Mouse (Mus musculus): ENCODE results near the gene Usp48. TPM values are rescaled to one million over a fixed set of nuclear protein-coding genes. Genes with fewer than 3 reads are reported as not detected.

Usp48 gene
- polyA plus RNA-seq (2016; fragmentation: Nextera tagmentation; extraction: Ambion mirVana): 44.2 and 45.8 TPM in 2 replicates

DNA sequence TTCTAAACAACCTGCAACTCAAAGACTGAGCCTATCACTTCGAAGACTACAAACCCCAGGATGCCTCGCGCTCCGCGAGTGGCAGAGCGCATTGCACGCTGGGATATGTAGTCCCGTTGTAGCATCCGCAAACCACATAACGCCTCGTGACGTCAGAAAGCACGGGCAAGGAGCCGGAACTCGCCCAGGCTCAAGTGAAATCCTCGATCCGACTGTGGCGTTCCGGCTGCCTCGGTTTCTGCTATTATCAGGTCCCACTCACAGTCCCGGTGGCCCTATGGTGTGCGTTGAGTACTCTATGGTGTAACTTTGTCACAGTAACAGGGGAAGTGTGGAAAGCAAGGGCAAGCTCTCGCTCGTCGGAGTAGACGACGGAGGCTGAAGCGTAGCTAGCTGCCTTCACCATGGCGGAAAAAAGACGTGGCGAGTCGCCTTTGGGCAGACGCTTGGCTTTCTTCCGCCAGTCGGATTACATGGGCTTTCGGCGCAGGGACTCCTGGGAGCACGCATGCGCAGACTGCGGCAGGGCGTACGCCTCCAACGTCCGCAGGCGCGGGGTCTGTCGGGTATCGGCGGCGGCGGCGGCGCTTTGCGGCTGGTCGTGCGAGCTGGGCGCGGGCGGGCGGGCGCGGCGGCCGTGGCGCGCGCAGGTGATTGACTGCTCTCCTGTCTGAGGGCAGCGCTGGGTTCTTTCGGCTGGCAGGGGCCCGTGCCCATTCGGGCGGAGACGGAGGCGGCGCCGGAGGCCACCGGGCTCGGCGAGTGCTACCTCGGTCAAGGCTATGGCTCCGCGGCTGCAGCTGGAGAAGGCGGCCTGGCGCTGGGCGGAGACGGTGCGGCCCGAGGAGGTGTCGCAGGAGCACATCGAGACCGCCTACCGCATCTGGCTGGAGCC lies at the start of gene Usp48:
TSS of gene Usp48 (plus strand) at position 155 of the 895 bp plus-strand sequence.
- WGBS: under 1% methylated on average over 92 of the region's 92 CpGs

DNA sequence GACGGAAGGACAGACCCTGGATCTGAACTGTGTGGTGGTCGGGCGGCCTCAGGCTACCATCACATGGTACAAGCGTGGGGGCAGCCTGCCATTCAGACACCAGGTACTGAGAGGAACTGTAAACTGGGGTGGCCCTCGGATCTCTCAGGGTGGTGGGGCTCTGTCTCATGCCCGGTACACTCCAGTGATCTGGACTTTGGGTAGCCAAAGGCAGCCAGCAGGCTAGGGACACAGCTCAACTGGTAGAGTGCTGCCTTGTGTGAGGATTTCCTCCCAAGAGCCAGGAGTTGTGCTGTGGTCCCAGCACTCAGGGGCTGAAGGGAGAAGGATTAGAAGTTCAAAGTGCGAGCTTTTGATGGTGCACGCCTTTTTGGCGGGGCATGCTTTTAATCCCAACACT lies 48.0 kb upstream of the Usp48 start:
- Histone ChIP-seq H3K4me1 (replicated peaks) (no peaks in the 10 kb centered on the region), H3K36me3 (peaks cover 100% of the 10 kb centered on the region), H3K9me3 (replicated peaks) (no peaks in the 10 kb centered on the region), H3K27ac (ENCODE audit: poor library complexity, severe bottlenecking) (no peak overlapping the region), H3K9ac (no peak overlapping the region), H3K4me2 (no peak overlapping the region), H3K4me3 (no peak overlapping the region), H3K27me3 (replicated peaks) (no peaks in the 10 kb centered on the region)
- WGBS: 91% methylated on average over 9 of the region's 9 CpGs
- no peak for ATAC-seq (ENCODE audit: insufficient number of reproducible peaks, low FRiP score)

More for the DNA sequence above, at the start of gene Usp48:
- H3K4me2 ChIP-seq: peak within 1 kb of the TSS; percentile 92
- H3K27ac ChIP-seq (ENCODE audit: poor library complexity, severe bottlenecking): peak within 1 kb of the TSS; percentile 99
- peaks cover 37% of the 10 kb centered on the region for H3K4me1 ChIP-seq (replicated peaks)
- no peaks in the 10 kb centered on the region for H3K27me3 ChIP-seq (replicated peaks)
- H3K9me3 ChIP-seq (replicated peaks): no peaks in the 10 kb centered on the region
- peak within 1 kb of the TSS; percentile 85 for H3K4me3 ChIP-seq
- ATAC-seq (ENCODE audit: insufficient number of reproducible peaks, low FRiP score): peak; percentile 93
- H3K36me3 ChIP-seq: 0 out of 2 replicates have a peak, but pooled peaks cover 3% of the 10 kb centered on the region
- peak within 1 kb of the TSS; percentile 96 for H3K9ac ChIP-seq

DNA sequence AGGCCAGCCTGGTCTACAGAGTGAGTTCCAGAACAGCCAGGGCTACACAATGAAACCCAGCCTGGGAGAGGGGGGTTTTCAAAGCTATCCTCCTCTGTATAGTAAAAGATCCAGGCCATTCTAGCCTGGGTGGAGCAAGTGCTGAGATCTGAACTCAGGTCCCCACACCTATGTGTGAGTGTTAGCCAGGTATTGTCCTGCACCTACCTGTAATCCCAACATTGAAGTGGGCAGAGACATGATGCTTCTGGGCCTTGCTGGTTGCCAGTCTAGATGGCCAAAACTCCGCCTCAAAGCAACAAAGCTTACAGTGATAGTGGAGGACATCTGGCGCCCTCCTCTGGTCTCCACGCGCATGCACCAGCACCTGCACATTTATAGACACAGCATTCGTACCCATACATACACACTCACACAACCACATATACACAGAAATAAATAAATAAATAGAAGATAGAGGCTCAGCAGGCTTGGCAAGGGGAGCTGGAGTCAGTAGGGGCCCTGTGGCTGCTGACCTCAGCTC lies 47.5 kb upstream of the Usp48 start:
- WGBS: 81% methylated on average over 5 of the region's 5 CpGs
- H3K4me1 ChIP-seq (replicated peaks): no peaks in the 10 kb centered on the region
- no peaks in the 10 kb centered on the region for H3K27me3 ChIP-seq (replicated peaks)
- no peak overlapping the region for H3K4me3 ChIP-seq
- no peak overlapping the region for H3K4me2 ChIP-seq
- H3K27ac ChIP-seq (ENCODE audit: poor library complexity, severe bottlenecking): no peak overlapping the region
- H3K36me3 ChIP-seq: peaks cover 100% of the 10 kb centered on the region
- no peak for ATAC-seq (ENCODE audit: insufficient number of reproducible peaks, low FRiP score)
- no peak overlapping the region for H3K9ac ChIP-seq
- H3K9me3 ChIP-seq (replicated peaks): no peaks in the 10 kb centered on the region

DNA sequence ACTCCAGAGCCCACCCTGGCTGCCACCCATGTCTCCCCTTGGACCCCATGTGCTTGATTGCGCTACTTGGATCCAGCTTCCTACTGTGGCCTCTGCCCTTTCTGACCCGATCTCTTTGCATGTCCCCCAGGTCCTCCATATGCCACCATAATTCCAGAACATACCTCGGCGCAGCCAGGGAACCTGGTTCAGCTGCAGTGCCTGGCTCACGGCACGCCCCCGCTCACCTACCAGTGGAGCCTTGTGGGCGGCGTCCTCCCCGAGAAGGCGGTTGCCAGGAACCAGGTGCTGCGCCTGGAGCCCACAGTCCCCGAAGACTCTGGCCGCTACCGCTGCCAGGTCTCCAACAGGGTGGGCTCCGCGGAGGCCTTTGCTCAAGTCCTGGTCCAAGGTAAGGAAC lies 40.1 kb upstream of the Usp48 start:
- no peaks in the 10 kb centered on the region for H3K4me1 ChIP-seq (replicated peaks)

DNA sequence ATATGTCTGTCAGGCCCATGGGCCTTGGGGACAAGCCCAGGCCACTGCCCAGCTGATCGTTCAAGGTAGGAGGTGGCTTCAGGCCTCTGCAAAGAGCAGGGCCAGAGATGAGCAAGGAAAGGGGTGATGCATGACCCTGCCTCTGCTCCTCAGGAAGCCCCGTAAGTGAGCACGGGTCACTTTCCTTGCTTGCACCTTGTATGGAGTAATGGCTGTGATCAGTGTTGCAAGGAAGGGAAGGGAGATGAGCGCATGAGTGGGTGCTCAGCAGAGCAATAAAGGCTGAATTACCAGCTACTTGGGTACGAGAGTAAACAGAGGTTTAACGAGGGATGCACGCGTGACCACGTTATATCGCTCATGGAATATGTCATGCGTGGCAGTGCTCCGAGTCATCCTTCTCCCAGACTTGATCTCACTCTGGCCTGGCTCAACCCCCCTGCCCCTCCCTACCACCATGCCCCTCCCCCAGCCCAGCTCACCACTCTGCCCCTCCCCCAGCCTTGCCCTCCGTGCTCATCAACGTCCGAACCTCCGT lies 36.8 kb upstream of the Usp48 start:
- Histone ChIP-seq H3K9me3 (replicated peaks) (no peaks in the 10 kb centered on the region), H3K27ac (ENCODE audit: poor library complexity, severe bottlenecking) (no peak overlapping the region), H3K36me3 (peaks cover 97% of the 10 kb centered on the region), H3K4me2 (no peak overlapping the region), H3K4me1 (replicated peaks) (no peaks in the 10 kb centered on the region), H3K4me3 (no peak overlapping the region), H3K9ac (no peak overlapping the region), H3K27me3 (replicated peaks) (no peaks in the 10 kb centered on the region)
- 88% methylated on average over 16 of the region's 16 CpGs for WGBS
- no peak for ATAC-seq (ENCODE audit: insufficient number of reproducible peaks, low FRiP score)

More for the DNA sequence above, 40.1 kb upstream of the Usp48 start:
- Histone ChIP-seq H3K27ac (ENCODE audit: poor library complexity, severe bottlenecking) (no peak overlapping the region), H3K27me3 (replicated peaks) (no peaks in the 10 kb centered on the region), H3K4me3 (no peak overlapping the region), H3K9me3 (replicated peaks) (no peaks in the 10 kb centered on the region), H3K4me2 (no peak overlapping the region), H3K9ac (no peak overlapping the region), H3K36me3 (peaks cover 97% of the 10 kb centered on the region)
- no peak for ATAC-seq (ENCODE audit: insufficient number of reproducible peaks, low FRiP score)
- 93% methylated on average over 17 of the region's 17 CpGs for WGBS

DNA sequence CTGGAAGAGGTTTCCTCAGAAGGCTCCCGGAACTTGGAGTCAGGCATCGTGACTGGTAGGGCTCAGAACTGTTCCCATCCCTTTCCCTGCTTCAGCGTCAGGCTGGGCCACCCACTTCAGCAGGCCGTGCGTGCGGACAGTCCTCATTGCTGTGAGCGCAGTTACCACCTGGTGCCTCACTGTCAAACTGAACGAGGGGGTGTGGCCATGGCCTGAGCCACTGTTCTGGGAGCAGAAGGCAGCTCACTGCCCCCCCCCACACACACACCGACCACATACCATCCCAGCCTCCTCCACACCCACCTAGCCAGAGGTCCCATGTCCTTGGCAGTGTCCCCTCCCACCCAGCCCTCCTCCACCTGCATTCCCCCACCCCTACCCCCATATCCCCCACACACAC lies 23.7 kb upstream of the Usp48 start:
- WGBS: 73% methylated on average over 9 of the region's 9 CpGs

DNA sequence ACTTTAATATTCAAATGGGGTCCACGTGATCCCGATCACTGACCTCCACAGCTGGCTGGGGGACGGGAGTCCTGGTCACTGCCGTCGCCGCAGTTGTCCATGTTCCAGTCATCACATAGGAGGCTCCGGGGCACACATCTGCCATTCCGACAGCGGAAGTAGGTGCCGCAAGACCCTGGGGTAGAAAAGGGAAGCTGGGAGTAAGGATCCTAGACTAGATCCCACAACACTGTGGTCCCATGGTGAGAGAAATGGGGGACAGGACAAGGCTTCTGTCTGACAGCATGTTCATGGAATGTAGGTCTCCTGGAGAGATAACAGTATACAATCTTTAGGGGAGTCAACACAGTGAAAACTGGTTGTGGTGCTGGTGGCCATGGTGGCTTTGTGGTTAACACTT lies 19.1 kb upstream of the Usp48 start, which contains the start of gene Ldlrad2:
TSS of gene Ldlrad2 (minus strand) at position 101 of the 400 bp plus-strand sequence.
- H3K4me2 ChIP-seq: no peak within 1 kb of the TSS
- peaks cover 16% of the 10 kb centered on the region for H3K27me3 ChIP-seq (replicated peaks)
- no peak within 1 kb of the TSS for H3K9ac ChIP-seq
- no peak within 1 kb of the TSS for H3K27ac ChIP-seq (ENCODE audit: poor library complexity, severe bottlenecking)
- no peaks in the 10 kb centered on the region for H3K9me3 ChIP-seq (replicated peaks)
- no peak within 1 kb of the TSS for H3K4me3 ChIP-seq
- peaks cover 37% of the 10 kb centered on the region for H3K36me3 ChIP-seq
- H3K4me1 ChIP-seq (replicated peaks): 0 out of 2 replicates have a peak, but pooled peaks cover 5% of the 10 kb centered on the region
- ATAC-seq (ENCODE audit: insufficient number of reproducible peaks, low FRiP score): no peak
- 81% methylated on average over 10 of the region's 10 CpGs for WGBS

More for the DNA sequence above, 23.7 kb upstream of the Usp48 start:
- Histone ChIP-seq H3K4me1 (replicated peaks) (no peaks in the 10 kb centered on the region), H3K4me3 (no peak overlapping the region), H3K9me3 (replicated peaks) (no peaks in the 10 kb centered on the region), H3K27ac (ENCODE audit: poor library complexity, severe bottlenecking) (no peak overlapping the region), H3K27me3 (replicated peaks) (no peaks in the 10 kb centered on the region), H3K4me2 (no peak overlapping the region), H3K36me3 (peaks cover 79% of the 10 kb centered on the region), H3K9ac (no peak overlapping the region)
- peak; percentile 34; the same call in 1 of the 2 replicates for ATAC-seq (ENCODE audit: insufficient number of reproducible peaks, low FRiP score)

DNA sequence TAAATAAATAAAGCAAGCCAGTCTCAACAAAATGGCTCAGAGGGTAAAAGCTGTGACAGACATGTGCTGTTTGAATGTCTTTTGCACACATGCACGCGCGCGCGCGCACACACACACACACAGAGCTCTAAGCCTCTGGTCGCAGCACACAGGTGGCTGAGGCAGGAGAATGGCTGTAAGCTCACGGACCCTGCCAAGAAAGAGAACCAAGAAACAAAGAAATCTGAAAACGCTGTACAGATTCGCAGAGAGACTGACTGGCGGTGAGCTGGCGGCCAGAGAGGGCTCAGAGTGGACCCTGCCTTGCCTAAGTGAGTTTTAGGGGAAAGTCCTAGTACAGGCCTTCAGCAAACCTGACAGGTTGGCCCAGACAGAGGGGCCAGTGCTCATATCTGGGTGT lies 16.1 kb upstream of the Usp48 start:
- no peak for ATAC-seq (ENCODE audit: insufficient number of reproducible peaks, low FRiP score)
- peaks cover 7% of the 10 kb centered on the region for H3K36me3 ChIP-seq
- peaks cover 22% of the 10 kb centered on the region for H3K27me3 ChIP-seq (replicated peaks)
- H3K4me3 ChIP-seq: no peak overlapping the region
- no peak overlapping the region for H3K9ac ChIP-seq
- H3K4me1 ChIP-seq (replicated peaks): 0 out of 2 replicates have a peak, but pooled peaks cover 5% of the 10 kb centered on the region
- no peak overlapping the region for H3K4me2 ChIP-seq
- H3K27ac ChIP-seq (ENCODE audit: poor library complexity, severe bottlenecking): no peak overlapping the region
- WGBS: 92% methylated on average over 12 of the region's 12 CpGs
- no peaks in the 10 kb centered on the region for H3K9me3 ChIP-seq (replicated peaks)

DNA sequence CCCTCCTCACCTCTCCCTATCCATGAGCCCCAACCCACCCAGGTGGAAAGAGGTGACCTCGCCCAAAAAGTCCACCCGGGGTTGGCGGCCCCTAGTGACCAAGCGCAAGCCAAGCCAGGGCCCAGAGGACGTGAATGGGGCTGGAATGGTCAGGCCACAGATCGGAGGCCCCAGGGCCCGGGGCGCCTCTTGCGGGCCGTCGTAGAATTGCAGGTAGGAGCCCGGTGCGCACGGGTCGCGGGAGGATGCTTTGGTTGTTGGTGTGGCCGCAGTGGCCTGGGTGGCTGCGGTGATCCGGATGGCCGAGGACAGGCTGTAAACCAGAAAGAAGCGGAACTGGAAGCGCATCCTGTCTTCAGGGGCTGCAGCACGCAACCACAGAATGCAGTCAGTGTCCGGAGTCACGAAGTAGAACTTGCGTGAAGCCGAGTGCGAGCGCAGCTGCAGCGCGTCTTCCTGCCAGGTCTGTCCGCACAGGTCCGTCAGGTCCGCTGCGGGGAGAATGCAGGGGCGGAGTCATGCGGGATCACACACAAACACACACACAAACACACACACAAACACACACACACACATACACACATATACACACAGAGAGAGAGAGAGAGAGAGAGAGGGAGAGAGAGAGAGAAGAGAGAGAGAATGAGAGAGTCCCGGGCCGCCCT lies 15.2 kb upstream of the Usp48 start:
- Histone ChIP-seq H3K27ac (ENCODE audit: poor library complexity, severe bottlenecking) (no peak overlapping the region), H3K4me1 (replicated peaks) (0 out of 2 replicates have a peak, but pooled peaks cover 5% of the 10 kb centered on the region), H3K4me3 (peak overlapping the region; percentile 33), H3K9ac (peak overlapping the region; percentile 58), H3K4me2 (peak overlapping the region; percentile 71), H3K9me3 (replicated peaks) (no peaks in the 10 kb centered on the region), H3K36me3 (peaks cover 3% of the 10 kb centered on the region), H3K27me3 (replicated peaks) (peaks cover 22% of the 10 kb centered on the region)
- 0 out of 2 replicates have a peak, but pooled peaks have one; percentile 16 for ATAC-seq (ENCODE audit: insufficient number of reproducible peaks, low FRiP score)
- 5% methylated on average over 39 of the region's 39 CpGs for WGBS

DNA sequence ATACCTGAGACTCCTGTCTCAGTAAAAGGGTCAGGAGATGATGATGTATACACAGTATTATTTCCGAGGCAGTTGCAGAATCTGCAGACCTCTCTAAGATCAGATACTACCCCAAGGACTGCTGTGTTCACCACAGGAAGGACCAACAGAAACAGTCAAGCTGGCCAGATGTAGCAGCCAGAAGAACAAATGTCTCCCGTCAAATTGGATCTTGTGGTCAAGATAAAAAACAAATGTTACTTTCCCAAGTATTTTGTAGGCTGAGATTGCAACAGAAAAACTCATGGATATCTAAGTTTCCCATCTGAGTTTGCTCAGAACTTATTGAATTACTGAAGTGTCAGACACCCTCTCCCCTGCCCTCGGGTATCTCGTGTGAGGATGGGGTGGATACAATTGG lies 13.8 kb upstream of the Usp48 start:
- H3K27me3 ChIP-seq (replicated peaks): peaks cover 22% of the 10 kb centered on the region
- no peak overlapping the region for H3K4me2 ChIP-seq
- WGBS: 32% methylated on average over 4 of the region's 4 CpGs
- no peaks in the 10 kb centered on the region for H3K9me3 ChIP-seq (replicated peaks)
- no peak overlapping the region for H3K9ac ChIP-seq
- no peak overlapping the region for H3K4me3 ChIP-seq
- H3K27ac ChIP-seq (ENCODE audit: poor library complexity, severe bottlenecking): no peak overlapping the region
- no peaks in the 10 kb centered on the region for H3K36me3 ChIP-seq
- no peak for ATAC-seq (ENCODE audit: insufficient number of reproducible peaks, low FRiP score)
- 0 out of 2 replicates have a peak, but pooled peaks cover 5% of the 10 kb centered on the region for H3K4me1 ChIP-seq (replicated peaks)
